Mouse (Mus musculus) left cerebral cortex, postnatal 25 days (tissue): ENCODE results near the gene Hpgd. TPM values are rescaled to one million over a fixed set of nuclear protein-coding genes. Genes with fewer than 3 reads are reported as not detected.

ENCODE experiments used
- DNase-seq, 2 experiments: peaks; one replicate each; pipeline ENCODE4 v3.0.0; 2022; ENCODE audit warnings: low spot score in 2 of 2, mixed read lengths in 1 of 2
- intact Hi-C: fragments of 180-260 bp; cut with DNase I; formaldehyde crosslinking; loops from one replicate; pipeline ENCODE4 v1.15.1; 2025
- total RNA-seq, 2 experiments: library from RNA; stranded (reverse); gene quantifications; 2 replicates each; pipeline ENCODE4 v1.2.3; 2021

Hpgd gene
- total RNA-seq, 2 experiments from 2014 or later: 4.0 to 4.4 TPM

- no peak for DNase-seq
- intact Hi-C loops: no loop called here
Measured at GRCm38 (mm10) chr8:56313622-56314021, 19.2 kb downstream of the Hpgd start.

- intact Hi-C loops: no loop called here
- DNase-seq: no peak
Measured at GRCm38 (mm10) chr8:56315189-56315588, 20.8 kb downstream of the Hpgd start.

- intact Hi-C loops: no loop called here
- no peak for DNase-seq
Measured at GRCm38 (mm10) chr8:56323276-56323675, 28.9 kb downstream of the Hpgd start.

DNA sequence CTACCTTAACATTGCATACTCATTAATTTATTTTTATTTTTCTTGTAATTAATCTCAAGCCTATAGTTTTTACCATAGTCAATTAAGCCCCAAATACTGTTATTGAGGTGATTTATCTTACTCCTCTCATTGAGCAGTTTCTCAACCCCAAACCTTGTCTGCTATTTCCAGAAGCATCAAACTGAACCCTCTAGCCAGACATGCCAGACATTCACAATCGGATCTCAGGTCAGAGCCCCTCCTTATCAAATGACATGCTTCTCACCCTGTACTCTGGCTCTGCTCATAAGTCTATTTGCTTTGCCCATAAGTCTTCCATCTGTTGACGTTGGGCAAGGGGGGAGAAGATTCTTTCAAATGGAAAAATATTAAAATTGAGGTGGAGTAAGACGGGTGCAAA is 33.3 kb downstream of the Hpgd start:
- DNase-seq: no peak
- intact Hi-C loops: no loop called here

GRCm38 (mm10) chr8:56328130-56328542 is 33.8 kb downstream of the Hpgd start:
- intact Hi-C loops: no loop called here
- no peak for DNase-seq

GRCm38 (mm10) chr8:56335390-56336000 is 41.1 kb downstream of the Hpgd start:
- DNase-seq: no peak
- intact Hi-C loops: no loop called here

- intact Hi-C loops: no loop called here
- DNase-seq: no peak
Measured at GRCm38 (mm10) chr8:56336771-56337170, 42.4 kb downstream of the Hpgd start.

DNA sequence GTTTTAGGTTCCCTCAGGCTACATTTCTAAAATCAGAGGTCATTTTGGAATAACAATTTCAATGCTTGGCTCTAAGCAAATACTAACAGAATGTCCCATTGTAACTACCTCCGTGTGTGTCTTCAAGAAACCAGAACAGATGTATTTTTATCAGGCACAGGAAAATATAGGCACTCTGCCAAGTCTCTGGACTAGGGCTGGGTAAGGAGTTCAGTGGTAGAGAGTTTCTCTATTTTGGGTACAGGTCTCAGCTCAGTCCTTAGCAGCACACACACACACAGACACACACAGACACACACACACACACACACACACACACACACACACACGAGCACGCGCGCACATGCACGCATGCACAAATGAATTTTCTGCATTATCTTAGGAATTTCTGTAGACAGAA is 49.1 kb downstream of the Hpgd start:
- intact Hi-C loops: no loop called here
- DNase-seq: peak; percentile 14 to 42

DNA sequence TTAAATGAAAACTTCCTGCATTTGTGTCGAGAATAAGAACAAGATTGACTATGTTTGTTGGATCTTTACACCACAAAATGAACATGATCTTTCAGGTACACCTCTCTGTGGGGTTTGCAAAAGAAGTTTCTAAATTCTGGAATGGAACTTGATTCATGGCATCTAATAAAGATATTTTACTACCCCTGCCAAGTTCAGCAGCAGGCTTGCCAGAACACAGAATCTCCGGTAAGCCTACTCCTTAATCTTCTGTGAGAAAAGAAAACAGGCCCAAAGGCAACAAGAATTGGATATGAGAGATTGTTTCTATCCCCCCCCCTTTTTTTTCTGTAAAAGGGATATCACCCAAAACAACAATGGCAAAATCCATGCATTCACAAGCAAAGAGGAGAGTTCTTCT is 49.6 kb downstream of the Hpgd start:
- no peak for DNase-seq
- intact Hi-C loops: no loop called here

GRCm38 (mm10) chr8:56344359-56344758 is 50.0 kb downstream of the Hpgd start:
- DNase-seq: no peak
- intact Hi-C loops: no loop called here

DNA sequence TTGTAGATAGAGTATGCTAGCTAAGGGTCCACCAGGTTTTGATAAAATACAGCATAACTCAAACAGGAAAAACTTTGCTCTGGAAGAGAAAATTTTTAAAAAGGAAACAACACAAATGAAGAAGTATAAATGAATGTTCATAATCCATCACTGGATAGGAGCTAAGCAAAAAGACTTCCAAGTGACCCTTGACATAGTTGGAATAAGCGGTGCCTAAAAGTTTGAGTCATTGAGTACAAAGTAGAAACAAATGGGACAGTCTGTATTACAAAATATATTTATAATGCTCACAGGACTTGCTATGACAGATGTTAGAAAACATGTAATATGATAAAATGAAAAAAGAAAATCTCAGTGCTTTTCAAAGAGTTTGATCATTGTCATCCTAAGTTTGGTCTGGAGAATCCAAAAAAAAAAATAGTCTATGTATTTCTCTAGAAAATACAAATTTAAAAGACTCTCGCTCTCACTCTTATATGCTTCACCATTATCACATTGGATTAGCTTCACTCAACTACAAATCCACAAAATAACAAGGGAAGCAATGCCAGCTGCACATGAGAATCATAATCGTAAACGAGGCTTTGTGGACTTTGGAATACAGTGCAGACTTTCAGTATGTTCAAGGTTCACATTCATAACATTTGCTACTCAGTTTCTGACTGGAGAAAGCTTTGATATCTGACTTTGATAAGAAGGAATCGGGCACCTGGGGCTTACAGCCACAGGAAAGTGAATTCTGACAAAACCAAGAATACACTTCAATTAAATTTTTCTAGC is 51.4 kb downstream of the Hpgd start:
- intact Hi-C loops: no loop called here

DNA sequence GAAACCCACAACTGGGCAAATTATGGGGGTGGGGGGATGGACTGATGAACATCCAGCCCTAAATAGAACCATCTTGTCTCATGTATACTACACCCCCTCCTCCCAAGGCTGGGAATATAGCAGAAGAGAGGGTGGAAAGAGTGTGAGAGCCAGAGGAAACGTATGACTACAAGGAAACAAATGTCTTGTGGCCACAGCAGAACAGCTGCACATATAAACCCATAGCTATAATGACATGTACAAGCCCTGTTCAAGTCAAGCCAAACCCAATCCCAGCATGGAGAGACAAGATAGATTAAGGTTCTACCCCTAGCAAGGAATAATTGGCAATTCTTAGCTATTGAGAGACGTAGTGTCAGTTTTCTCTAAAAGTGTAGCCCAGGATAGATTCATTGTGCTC is 68.8 kb downstream of the Hpgd start:
- intact Hi-C loops: no loop called here
- DNase-seq: no peak

More for the DNA sequence above, 51.4 kb downstream of the Hpgd start:
- DNase-seq: no peak
